In the genomic region with DNA sequence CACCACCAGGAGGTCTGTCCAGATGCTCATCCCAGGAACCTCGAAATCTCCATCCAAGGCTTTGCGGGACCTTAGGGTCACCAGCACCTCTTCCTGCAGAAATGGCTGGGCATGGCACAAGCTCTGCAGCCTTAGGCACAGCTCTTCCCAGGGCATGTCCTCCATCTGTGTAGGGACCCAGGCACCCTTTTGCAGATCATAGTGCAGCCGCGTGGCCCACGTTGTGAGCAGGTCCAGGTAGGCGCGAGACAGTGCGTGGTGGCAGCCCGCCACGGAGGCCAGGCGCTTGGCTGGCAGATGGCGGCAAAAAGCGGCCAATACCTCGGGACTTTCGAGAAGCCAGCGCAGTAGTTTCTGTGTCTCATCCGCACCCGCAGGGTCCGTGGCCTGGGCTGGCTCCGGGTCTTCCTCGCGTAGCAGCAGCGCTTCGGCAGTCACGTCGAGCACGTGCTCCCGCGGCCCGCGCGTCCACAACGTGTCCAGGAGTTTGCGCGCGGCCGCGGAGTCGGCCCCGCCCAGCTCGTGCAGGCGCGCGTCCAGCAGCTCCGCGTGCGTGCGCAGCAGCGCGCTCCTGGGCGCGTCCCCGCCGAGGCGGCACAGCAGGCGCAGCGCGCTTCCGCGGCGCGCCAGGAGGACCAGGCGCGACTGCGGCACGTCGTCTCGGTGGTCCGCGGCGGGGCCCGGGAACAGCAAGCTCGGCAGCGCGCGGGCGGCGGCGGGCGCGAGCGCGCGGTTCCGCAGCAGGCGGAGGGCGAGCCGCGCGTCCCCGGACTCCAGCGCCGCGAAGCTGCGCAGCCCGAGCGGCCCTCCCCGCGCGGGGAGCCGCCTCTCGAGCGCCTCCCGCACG, we compare ENCODE assay signal across 7 mouse cellular contexts. TPM values are rescaled to one million over a fixed set of nuclear protein-coding genes. Genes with fewer than 3 reads are reported as not detected.
DNase-seq lines count a peak whose midpoint lies in the region; ATAC-seq lines count a peak whose summit lies in the region.

A gene (plus strand): TSS at position 766 of the 847 bp plus-strand sequence.

- 0 out of 2 replicates have a peak, but pooled peaks cover 3% of the 10 kb centered on the region for H3K36me3 ChIP-seq in embryonic facial prominence, embryonic 12.5 days
- peaks cover 45% of the 10 kb centered on the region for H3K36me3 ChIP-seq in limb, embryonic 10.5 days
- H3K36me3 ChIP-seq in midbrain, embryonic 12.5 days = peaks cover 4% of the 10 kb centered on the region; the same call in 1 of the 2 replicates

- H3K4me3 ChIP-seq in embryonic facial prominence, embryonic 12.5 days = peak within 1 kb of the TSS; percentile 65
- peak within 1 kb of the TSS; percentile 74 for H3K4me3 ChIP-seq in limb, embryonic 10.5 days
- peak within 1 kb of the TSS; percentile 76 for H3K4me3 ChIP-seq in midbrain, embryonic 12.5 days

- WGBS in embryonic facial prominence, embryonic 12.5 days = 8% methylated on average over 94 of the region's 105 CpGs
- WGBS in limb, embryonic 10.5 days = 15% methylated on average over 105 of the region's 105 CpGs
- WGBS in midbrain, embryonic 12.5 days = 11% methylated on average over 70 of the region's 105 CpGs

- DNase-seq in adrenal gland, postnatal 36 days = peak; percentile 91 to 93
- DNase-seq in heart, adult 11 months = peak; percentile 99
- DNase-seq in kidney, adult 18-20 months = peak; percentile 93
- DNase-seq in limb, embryonic 10.5 days (ENCODE audit: low spot score) = peak; percentile 87
- peak; percentile 74 for DNase-seq in skeletal muscle tissue, adult 2 months (ENCODE audit: low read depth, low spot score)

- peak within 1 kb of the TSS; percentile 98 for H3K27ac ChIP-seq in embryonic facial prominence, embryonic 12.5 days
- peak within 1 kb of the TSS; percentile 99 for H3K27ac ChIP-seq in limb, embryonic 10.5 days
- peak within 1 kb of the TSS; percentile 97 for H3K27ac ChIP-seq in midbrain, embryonic 12.5 days (replicated peaks)

- H3K9me3 ChIP-seq in embryonic facial prominence, embryonic 12.5 days = no peaks in the 10 kb centered on the region
- H3K9me3 ChIP-seq in limb, embryonic 10.5 days (replicated peaks) = no peaks in the 10 kb centered on the region
- H3K9me3 ChIP-seq in midbrain, embryonic 12.5 days = no peaks in the 10 kb centered on the region

- ATAC-seq in embryonic facial prominence, embryonic 12.5 days (ENCODE audit: insufficient number of reproducible peaks, insufficient read depth, low FRiP score, low TSS enrichment) = peak; percentile 81
- ATAC-seq in midbrain, embryonic 12.5 days (ENCODE audit: low FRiP score, low read depth) = peak; percentile 91

- H3K4me2 ChIP-seq in embryonic facial prominence, embryonic 12.5 days (replicated peaks) = peak within 1 kb of the TSS; percentile 73
- peak within 1 kb of the TSS; percentile 79 for H3K4me2 ChIP-seq in midbrain, embryonic 12.5 days (replicated peaks)

- H3K9ac ChIP-seq in embryonic facial prominence, embryonic 12.5 days = peak within 1 kb of the TSS; percentile 85
- H3K9ac ChIP-seq in midbrain, embryonic 12.5 days (replicated peaks) = peak within 1 kb of the TSS; percentile 80

- H3K4me1 ChIP-seq in embryonic facial prominence, embryonic 12.5 days = peaks cover 18% of the 10 kb centered on the region
- H3K4me1 ChIP-seq in limb, embryonic 10.5 days = peaks cover 37% of the 10 kb centered on the region
- peaks cover 25% of the 10 kb centered on the region for H3K4me1 ChIP-seq in midbrain, embryonic 12.5 days

- H3K27me3 ChIP-seq in embryonic facial prominence, embryonic 12.5 days = no peaks in the 10 kb centered on the region
- H3K27me3 ChIP-seq in limb, embryonic 10.5 days (ENCODE audit: low read depth, poor library complexity, severe bottlenecking) = no peaks in the 10 kb centered on the region
- no peaks in the 10 kb centered on the region for H3K27me3 ChIP-seq in midbrain, embryonic 12.5 days

RNA-seq across cellular contexts. Expression of the gene that starts here (rescaled TPM):
- 10 to 100 TPM; 41.4 to 54.1 TPM for total RNA-seq in adrenal gland, postnatal 36 days (2021)
- 58.9 and 69.0 TPM in 2 replicates for polyA plus RNA-seq in embryonic facial prominence, embryonic 12.5 days (2016; fragmentation: Nextera tagmentation; extraction: Ambion mirVana)
- polyA plus RNA-seq in limb, embryonic 10.5 days (2016; fragmentation: Nextera tagmentation; extraction: Ambion mirVana) = 34.3 and 72.4 TPM in 2 replicates
- 30.9 and 32.7 TPM in 2 replicates for polyA plus RNA-seq in midbrain, embryonic 12.5 days (2016; fragmentation: Nextera tagmentation; extraction: Ambion mirVana)

Comparison
In these comparisons a context has a peak if more than half of its experiments do, and no peak if none do; other contexts are left out.
1. Peak in every context shown above with its lines: DNase-seq, ATAC-seq, H3K4me3 ChIP-seq and H3K27ac ChIP-seq.